Mouse (Mus musculus) lung, embryonic 14.5 days (tissue): ENCODE measurements around the gene Hoxd11. TPM values are rescaled to one million over a fixed set of nuclear protein-coding genes. Genes with fewer than 3 reads are reported as not detected.

Experiments
- ATAC-seq: fragments of 200-750 bp; cut with Nextera tagmentation; 2 replicates; pipeline ENCODE4 v1.8.0; 2017; ENCODE audit warnings: mild to moderate bottlenecking, moderate TSS enrichment, moderate library complexity; ENCODE audit not compliant: insufficient read depth
- DNase-seq: peaks from one replicate; pipeline ENCODE4 v3.0.0-alpha.2; 2015
- H3K27ac ChIP-seq: fragments of 300-500 bp; sonication (generic); 2 replicates; pipeline ENCODE4 v1.5.1; 2014; ENCODE audit warnings: low read depth, mild to moderate bottlenecking, moderate library complexity
- H3K27me3 ChIP-seq: fragments of 300-500 bp; sonication (generic); 2 replicates; pipeline ENCODE4 v1.6.1; 2014; ENCODE audit warnings: low read length, control low read depth; ENCODE audit not compliant: insufficient read depth
- H3K36me3 ChIP-seq: fragments of 300-500 bp; sonication (generic); 2 replicates; pipeline ENCODE4 v1.6.1; 2014; ENCODE audit warnings: control low read depth; ENCODE audit not compliant: insufficient read depth
- H3K4me1 ChIP-seq: fragments of 300-500 bp; sonication (generic); 2 replicates; pipeline ENCODE4 v1.6.1; 2014; ENCODE audit warnings: antibody characterized with exemption, control low read depth; ENCODE audit not compliant: insufficient read depth
- H3K4me2 ChIP-seq: fragments of 300-500 bp; sonication (generic); 2 replicates; pipeline ENCODE4 v1.6.1; 2014; ENCODE audit warnings: mild to moderate bottlenecking
- H3K4me3 ChIP-seq: fragments of 300-500 bp; sonication (generic); 2 replicates; pipeline ENCODE4 v1.5.1; 2014; ENCODE audit warnings: low read depth, low read length
- H3K9ac ChIP-seq: fragments of 300-500 bp; sonication (generic); 2 replicates; pipeline ENCODE4 v1.6.1; 2014
- H3K9me3 ChIP-seq: fragments of 300-500 bp; sonication (generic); 2 replicates; pipeline ENCODE4 v1.6.1; 2016; ENCODE audit warnings: low read depth, low read length, control low read depth
- CTCF ChIP-seq: IDR thresholded peaks from 2 replicates; pipeline ENCODE4 v1.5.1; 2016; ENCODE audit warnings: antibody characterized with exemption, low read depth
- WGBS: fragments of 180-500 bp; shearing (Covaris S2); extraction: QIAGEN DNeasy Blood & Tissue Kit; methylation state at CpG from one replicate; pipeline ENCODE4 v1.1.7; 2014; 5-methylcytosine and 5-hydroxymethylcytosine counted together
- polyA plus RNA-seq: library from polyadenylated mRNA; unstranded; fragments of >200 nt; fragmentation: Nextera tagmentation; extraction: Ambion mirVana; gene quantifications from 2 replicates; pipeline ENCODE4 v1.2.1, GENCODE M21; 2014

Hoxd11 gene
- polyA plus RNA-seq, 1 experiment from 2014 or later, result not detected

DNA sequence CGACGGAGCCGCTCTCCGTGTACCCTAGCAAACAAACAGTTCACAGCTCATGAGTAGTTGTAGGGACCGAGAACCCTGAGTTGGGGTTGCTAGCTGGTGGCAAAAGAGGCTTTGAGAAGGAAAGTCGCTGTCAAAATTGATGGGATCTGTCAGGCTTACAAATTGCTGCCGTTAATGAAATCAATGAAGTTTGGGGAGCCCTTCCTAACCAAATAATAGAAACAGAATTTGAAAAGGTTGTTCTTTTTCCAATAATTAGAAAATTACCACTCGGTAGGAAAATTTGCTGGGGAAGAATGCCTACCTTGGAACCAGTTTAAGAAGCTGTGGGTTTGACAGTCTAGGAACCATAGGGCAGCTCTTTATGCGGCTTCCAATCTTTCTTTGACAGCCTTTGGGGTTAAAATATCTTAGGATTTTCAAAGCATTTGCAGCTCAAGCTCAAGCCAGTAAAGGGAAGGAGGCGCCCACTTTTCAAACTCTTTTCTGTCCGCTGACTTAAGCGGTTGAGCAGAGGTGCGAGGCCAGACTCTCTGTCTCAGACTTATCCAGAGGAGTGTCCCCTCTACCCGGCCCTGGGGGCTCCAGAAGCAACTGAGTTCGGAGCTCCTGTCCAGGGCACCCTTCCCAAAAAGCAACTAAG lies 21.2 kb upstream of the Hoxd11 start:
- no peak for ATAC-seq
- peak overlapping the region; percentile 5; the same call in 1 of the 2 replicates for H3K4me3 ChIP-seq
- peak overlapping the region; percentile 2; the same call in 1 of the 2 replicates for H3K4me2 ChIP-seq
- DNase-seq, result no peak
- no peak overlapping the region for H3K9ac ChIP-seq
- 2% methylated on average over 15 of the region's 15 CpGs for WGBS
- H3K27ac ChIP-seq, result no peak overlapping the region
- no peak for TF ChIP-seq CTCF
- H3K27me3 ChIP-seq, result peaks cover 95% of the 10 kb centered on the region
- H3K9me3 ChIP-seq, result no peaks in the 10 kb centered on the region
- no peaks in the 10 kb centered on the region for H3K4me1 ChIP-seq
- H3K36me3 ChIP-seq, result no peaks in the 10 kb centered on the region

DNA sequence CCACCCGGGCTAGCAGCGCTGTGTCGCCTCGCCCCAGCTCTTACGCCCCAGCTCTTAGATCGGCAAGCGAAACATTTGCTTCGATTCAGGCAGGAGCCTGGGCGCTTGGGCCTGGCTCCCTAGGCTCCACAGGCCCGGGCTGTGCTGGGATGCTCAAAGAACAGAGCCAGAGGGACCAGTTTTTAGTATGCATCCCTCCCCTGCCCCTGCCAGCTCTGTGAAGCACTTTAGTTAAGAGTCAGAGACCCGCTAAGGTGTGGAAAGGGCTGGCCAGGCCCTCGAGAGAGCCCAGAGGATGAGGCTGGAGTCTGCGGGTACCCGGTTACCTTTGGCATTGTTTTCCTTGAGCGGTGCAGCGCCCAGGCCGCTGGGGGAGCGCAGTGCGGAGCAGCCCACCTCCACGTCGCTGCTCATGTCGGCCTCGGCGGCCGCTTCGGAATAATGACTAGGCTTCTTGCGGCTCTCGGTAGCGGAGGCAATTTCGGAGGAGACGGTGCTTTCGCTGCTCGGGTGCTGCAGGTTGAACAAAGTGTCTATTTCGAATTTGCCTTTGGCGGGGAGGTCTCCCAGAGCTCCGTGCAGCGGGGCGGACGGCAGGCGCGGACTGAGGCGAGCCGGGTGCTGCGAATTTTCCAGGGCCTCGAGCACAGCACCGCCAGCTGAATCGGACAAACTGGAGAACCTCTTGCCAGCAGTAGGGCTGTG lies 20.5 kb upstream of the Hoxd11 start:
- under 1% methylated on average over 47 of the region's 47 CpGs for WGBS
- TF ChIP-seq CTCF, result no peak
- Histone ChIP-seq H3K27ac (no peak overlapping the region), H3K4me1 (no peaks in the 10 kb centered on the region), H3K9me3 (no peaks in the 10 kb centered on the region), H3K4me2 (peak overlapping the region; percentile 10; the same call in 1 of the 2 replicates), H3K9ac (no peak overlapping the region), H3K4me3 (0 out of 2 replicates have a peak overlapping the region, but pooled peaks have one; percentile 2), H3K27me3 (peaks cover 99% of the 10 kb centered on the region), H3K36me3 (no peaks in the 10 kb centered on the region)
- DNase-seq, result no peak
- no peak for ATAC-seq

DNA sequence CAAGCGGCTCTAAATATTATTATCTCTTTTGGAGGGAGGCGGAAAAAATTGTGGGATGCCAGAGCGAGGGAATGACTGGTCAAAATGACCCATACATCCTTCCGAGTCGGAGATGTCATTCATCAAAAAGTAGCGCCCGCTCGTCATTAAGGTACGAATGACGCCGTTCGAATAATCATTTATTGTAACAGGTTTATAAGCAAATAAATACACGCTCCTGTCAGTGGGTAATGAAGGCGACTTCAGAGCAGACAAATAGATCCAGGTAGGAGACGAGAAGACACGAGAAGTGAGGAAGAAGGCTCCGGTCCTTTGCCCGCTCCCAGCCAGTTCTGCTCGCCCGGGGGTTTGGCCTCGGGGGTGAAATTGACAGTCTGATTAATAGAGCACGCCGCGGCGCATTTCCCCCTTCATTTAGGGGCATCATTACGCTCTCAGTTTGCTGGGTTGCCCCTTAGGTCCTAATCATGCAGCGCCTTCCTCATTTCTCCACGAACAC lies 19.8 kb upstream of the Hoxd11 start, which contains the start of gene Evx2:
TSS of gene Evx2 (minus strand) at position 51 of the 499 bp plus-strand sequence.
- Histone ChIP-seq H3K9me3 (no peaks in the 10 kb centered on the region), H3K4me3 (0 out of 2 replicates have a peak within 1 kb of the TSS, but pooled peaks have one; percentile 2), H3K36me3 (no peaks in the 10 kb centered on the region), H3K4me2 (peak within 1 kb of the TSS; percentile 10; the same call in 1 of the 2 replicates), H3K27me3 (peaks cover 99% of the 10 kb centered on the region), H3K4me1 (no peaks in the 10 kb centered on the region), H3K27ac (no peak within 1 kb of the TSS), H3K9ac (no peak within 1 kb of the TSS)
- 2% methylated on average over 28 of the region's 28 CpGs for WGBS
- no peak for ATAC-seq
- DNase-seq, result no peak
- no peak for TF ChIP-seq CTCF

DNA sequence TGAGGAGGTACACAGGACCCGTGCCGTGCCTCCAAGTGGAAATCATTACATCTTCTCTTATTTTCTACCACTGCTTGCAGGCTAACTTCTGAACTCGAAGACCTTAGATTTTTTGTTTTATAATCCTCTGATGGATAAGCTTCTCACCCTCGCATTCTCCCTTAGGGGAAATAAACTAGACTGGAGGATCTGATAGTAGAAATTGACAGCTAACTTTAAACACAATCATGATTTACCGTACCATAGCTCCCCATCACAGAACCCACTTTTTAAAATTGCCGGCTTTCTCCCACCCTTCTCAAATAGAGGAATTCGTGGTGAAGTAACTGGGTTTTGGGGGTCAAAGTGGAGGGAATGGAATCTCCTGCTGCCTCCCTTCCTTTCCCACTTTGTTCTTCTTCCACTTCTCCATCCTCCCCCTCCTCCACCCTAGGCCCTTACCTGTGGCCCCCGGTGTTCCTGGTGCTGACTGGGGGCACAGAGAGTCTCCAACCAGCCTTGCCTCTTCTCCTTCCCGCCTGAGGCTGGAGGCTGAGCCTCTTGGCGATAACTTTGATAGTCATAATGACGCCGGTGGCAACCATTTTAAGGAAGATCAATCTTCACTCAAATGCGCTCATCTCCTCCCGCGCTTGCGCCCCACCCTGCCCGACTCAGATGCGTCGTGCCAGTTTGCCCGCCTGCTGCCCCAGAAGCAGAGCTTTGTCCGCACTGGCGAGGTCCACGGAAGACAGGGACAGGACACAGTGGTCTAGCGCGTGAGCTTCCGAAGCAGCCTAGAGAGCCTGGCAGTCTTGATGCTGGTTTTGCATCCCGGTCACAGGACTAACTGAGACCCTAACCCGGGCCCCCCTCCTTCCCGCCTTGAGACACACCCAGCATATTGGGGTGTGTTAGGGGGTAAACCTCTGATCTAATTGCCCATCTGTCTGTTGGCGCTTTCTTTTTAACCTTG lies 18.7 kb upstream of the Hoxd11 start:
- WGBS, result 2% methylated on average over 30 of the region's 30 CpGs
- ATAC-seq, result no peak

DNA sequence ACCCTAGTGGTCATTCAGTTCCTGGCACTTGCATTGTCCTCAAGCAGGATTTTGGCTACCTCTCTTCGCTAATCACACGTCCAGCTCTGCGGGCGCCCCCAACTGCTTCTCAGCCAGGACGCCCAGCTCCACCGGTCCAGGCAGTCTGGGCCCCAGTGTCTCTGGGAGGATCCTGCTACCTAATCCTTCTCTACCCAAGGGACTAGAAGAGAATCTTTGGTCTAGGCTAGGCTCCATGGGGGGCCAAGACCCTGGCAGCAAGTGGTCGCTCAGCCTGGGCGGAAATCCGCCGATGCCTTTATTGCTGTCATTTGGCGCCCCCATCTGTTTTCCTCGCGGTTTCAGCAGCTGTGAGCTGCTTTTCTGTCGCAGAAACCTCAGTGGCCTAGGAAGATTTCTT lies 17.7 kb upstream of the Hoxd11 start:
- H3K4me1 ChIP-seq, result no peaks in the 10 kb centered on the region
- no peaks in the 10 kb centered on the region for H3K9me3 ChIP-seq
- H3K4me3 ChIP-seq, result peak overlapping the region; percentile 20; the same call in 1 of the 2 replicates
- H3K36me3 ChIP-seq, result no peaks in the 10 kb centered on the region
- H3K9ac ChIP-seq, result no peak overlapping the region
- ATAC-seq (peak; percentile 48; the same call in 1 of the 2 replicates), DNase-seq (peak; percentile 88)
- peak overlapping the region; percentile 50 for H3K4me2 ChIP-seq
- H3K27ac ChIP-seq, result no peak overlapping the region
- under 1% methylated on average over 14 of the region's 14 CpGs for WGBS
- H3K27me3 ChIP-seq, result peaks cover 97% of the 10 kb centered on the region
- peak; percentile 65 for TF ChIP-seq CTCF

More for the DNA sequence above, 18.7 kb upstream of the Hoxd11 start:
- H3K9me3 ChIP-seq, result no peaks in the 10 kb centered on the region
- H3K4me1 ChIP-seq, result no peaks in the 10 kb centered on the region
- no peak for DNase-seq
- H3K9ac ChIP-seq, result no peak overlapping the region
- no peaks in the 10 kb centered on the region for H3K36me3 ChIP-seq
- H3K4me3 ChIP-seq, result no peak overlapping the region
- no peak overlapping the region for H3K27ac ChIP-seq
- no peak for TF ChIP-seq CTCF
- 0 out of 2 replicates have a peak overlapping the region, but pooled peaks have one; percentile 11 for H3K4me2 ChIP-seq
- H3K27me3 ChIP-seq, result peaks cover 98% of the 10 kb centered on the region

DNA sequence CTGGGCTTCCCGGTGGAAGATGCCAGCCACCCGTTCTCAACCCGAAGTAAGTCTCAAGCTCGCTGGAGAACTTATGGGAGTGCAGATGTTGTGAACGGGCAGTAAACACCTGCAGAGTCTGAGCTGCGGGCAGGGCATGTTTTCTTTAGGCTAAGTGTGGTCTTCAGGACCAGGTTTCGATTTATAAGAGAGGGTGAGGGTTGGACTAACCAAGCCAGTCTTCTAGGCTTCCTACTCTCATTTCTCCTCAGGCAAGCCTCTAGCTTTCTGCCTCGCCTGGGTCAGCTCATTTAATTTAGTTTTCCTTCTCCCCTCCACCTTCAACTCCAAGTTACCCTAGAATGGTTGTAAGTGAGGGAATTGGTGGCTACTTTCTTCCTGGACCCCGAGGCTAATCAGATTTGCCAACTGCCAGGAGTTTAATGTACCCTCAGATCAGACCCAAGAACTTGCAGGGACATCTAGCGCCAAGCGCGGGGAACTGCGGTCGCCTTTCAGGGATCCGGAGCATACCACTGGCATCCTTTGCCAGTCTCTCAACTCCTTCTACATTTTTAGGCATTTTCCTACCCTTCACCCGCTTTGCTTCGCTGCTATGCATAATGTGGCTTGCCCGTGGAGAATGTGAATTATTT lies 15.9 kb upstream of the Hoxd11 start:
- H3K4me3 ChIP-seq, result no peak overlapping the region
- peak; percentile 74 for TF ChIP-seq CTCF

More for the DNA sequence above, 15.9 kb upstream of the Hoxd11 start:
- H3K4me2 ChIP-seq, result no peak overlapping the region
- ATAC-seq (no peak), DNase-seq (peak; percentile 84)
- H3K9ac ChIP-seq, result no peak overlapping the region
- H3K27ac ChIP-seq, result no peak overlapping the region
- WGBS, result 4% methylated on average over 18 of the region's 18 CpGs
- no peaks in the 10 kb centered on the region for H3K36me3 ChIP-seq
- no peaks in the 10 kb centered on the region for H3K9me3 ChIP-seq
- peaks cover 97% of the 10 kb centered on the region for H3K27me3 ChIP-seq
- no peaks in the 10 kb centered on the region for H3K4me1 ChIP-seq
